Mouse (Mus musculus): ENCODE results near the gene Pcgf3. TPM values are rescaled to one million over a fixed set of nuclear protein-coding genes. Genes with fewer than 3 reads are reported as not detected.

Gene Pcgf3
- polyA plus RNA-seq (2012; rRNA removed), result 7.4 and 11.1 TPM in 2 replicates

DNA sequence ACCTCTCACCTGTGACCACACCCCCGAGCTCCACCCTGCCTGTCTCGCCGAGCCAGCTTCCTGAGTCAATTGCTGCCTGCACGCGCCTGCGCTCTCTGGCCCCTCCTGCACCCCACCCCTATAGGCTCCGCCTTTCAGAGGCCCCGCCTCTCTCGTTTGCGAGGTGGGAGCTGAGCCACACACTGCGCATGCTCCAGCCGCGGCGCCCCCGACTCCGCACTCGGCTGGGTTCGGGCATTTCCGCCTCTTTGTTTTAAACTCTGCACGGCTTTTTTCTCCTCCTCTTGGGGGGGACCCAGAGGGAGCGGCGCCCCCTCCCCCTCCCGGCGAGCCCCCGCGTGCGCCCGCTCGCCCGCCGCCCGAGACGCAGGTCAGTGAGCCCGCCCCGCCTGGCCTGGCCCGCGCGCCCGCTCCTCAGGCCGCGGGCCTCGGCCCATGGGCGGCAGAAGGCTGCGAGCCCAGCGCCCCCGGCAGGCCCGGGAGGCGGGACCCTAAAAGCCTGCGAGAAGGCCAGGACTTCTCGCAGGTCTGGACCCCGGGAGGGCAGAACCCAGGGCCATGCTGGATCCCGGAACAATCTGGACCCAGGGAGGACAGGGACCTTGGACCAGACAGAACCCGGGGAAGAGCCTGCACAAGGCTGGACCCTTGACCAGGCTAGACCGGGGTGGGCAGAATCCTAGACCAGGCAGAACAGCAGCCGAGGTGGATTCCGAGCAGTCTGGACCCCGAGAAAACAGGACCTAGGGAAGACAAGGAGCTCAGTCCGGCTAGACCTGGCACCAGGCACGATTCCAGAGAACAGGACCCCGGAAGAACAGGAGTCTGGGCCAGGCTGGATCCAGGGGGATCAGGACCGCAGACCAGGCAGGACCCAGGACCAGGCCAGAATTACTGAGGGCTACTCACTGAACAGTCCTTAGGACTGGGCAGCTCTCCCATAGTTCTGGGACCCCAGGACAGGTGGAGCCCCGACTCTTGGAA lies at the start of gene Pcgf3:
Gene Pcgf3, plus strand, starts transcription at position 151 of the 984 bp plus-strand sequence.
- Histone ChIP-seq H3K4me1 (ENCODE audit: control insufficient read depth, insufficient read depth, low read length) (peaks cover 16% of the 10 kb centered on the region), H3K4me3 (replicated peaks; ENCODE audit: extremely low read depth, low read depth, low read length) (peak within 1 kb of the TSS; percentile 76)
- under 1% methylated on average over 61 of the region's 62 CpGs for WGBS
- no peak for TF ChIP-seq CTCF (IDR thresholded peaks at IDR 0.05; ENCODE audit: insufficient read depth, low read length)
- TF ChIP-seq POLR2A (IDR thresholded peaks at IDR 0.05; ENCODE audit: borderline replicate concordance, extremely low read depth, low read depth, low read length), result peak; percentile 78; the same call in 1 of the 2 replicates
- peak; percentile 99 for DNase-seq

- H3K4me1 ChIP-seq (ENCODE audit: control insufficient read depth, insufficient read depth, low read length), result no peaks in the 10 kb centered on the region
- WGBS, result 57% methylated on average over 2 of the region's 2 CpGs
Observed at GRCm38 (mm10) chr5:108414711-108415110, 46.3 kb upstream of the Pcgf3 start.

GRCm38 (mm10) chr5:108422741-108423140 lies 38.3 kb upstream of the Pcgf3 start:
- Histone ChIP-seq H3K4me3 (replicated peaks; ENCODE audit: extremely low read depth, low read depth, low read length) (no peak overlapping the region), H3K4me1 (ENCODE audit: control insufficient read depth, insufficient read depth, low read length) (no peaks in the 10 kb centered on the region)
- DNase-seq, result no peak
- TF ChIP-seq POLR2A (IDR thresholded peaks at IDR 0.05; ENCODE audit: borderline replicate concordance, extremely low read depth, low read depth, low read length), result no peak
- TF ChIP-seq CTCF (IDR thresholded peaks at IDR 0.05; ENCODE audit: insufficient read depth, low read length), result no peak
- whole genome bisulfite sequencing, result 78% methylated on average over 3 of the region's 3 CpGs

More at GRCm38 (mm10) chr5:108414711-108415110, 46.3 kb upstream of the Pcgf3 start:
- no peak for DNase-seq
- H3K4me3 ChIP-seq (replicated peaks; ENCODE audit: extremely low read depth, low read depth, low read length), result no peak overlapping the region
- TF ChIP-seq POLR2A (IDR thresholded peaks at IDR 0.05; ENCODE audit: borderline replicate concordance, extremely low read depth, low read depth, low read length), result no peak
- TF ChIP-seq CTCF (IDR thresholded peaks at IDR 0.05; ENCODE audit: insufficient read depth, low read length), result no peak

- no peaks in the 10 kb centered on the region for H3K4me1 ChIP-seq (ENCODE audit: control insufficient read depth, insufficient read depth, low read length)
- H3K4me3 ChIP-seq (replicated peaks; ENCODE audit: extremely low read depth, low read depth, low read length), result no peak overlapping the region
- no peak for TF ChIP-seq CTCF (IDR thresholded peaks at IDR 0.05; ENCODE audit: insufficient read depth, low read length)
- no peak for TF ChIP-seq POLR2A (IDR thresholded peaks at IDR 0.05; ENCODE audit: borderline replicate concordance, extremely low read depth, low read depth, low read length)
- DNase-seq, result no peak
- WGBS, result 84% methylated on average over 2 of the region's 2 CpGs
Observed at GRCm38 (mm10) chr5:108423427-108423826, 37.6 kb upstream of the Pcgf3 start.

DNA sequence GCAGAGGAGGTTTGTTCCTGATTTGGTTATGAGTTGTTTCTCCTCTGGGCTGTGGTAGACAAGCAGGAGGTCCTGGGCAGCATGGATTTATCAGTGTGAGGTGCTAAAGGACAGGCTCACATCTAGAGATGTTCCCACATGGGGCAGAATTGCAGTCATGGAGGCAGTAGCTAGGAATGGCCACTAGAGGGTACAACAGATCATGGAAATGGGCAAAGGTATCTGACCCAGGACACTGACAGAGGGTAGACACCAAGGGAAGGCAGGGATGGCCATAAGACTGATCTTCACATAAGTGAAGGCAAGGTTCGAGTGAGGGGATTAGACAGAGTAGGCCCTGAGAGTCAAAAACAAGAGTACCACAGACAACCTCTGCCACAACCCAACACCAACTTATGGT lies 33.8 kb upstream of the Pcgf3 start:
- H3K4me1 ChIP-seq (ENCODE audit: control insufficient read depth, insufficient read depth, low read length), result no peaks in the 10 kb centered on the region
- H3K4me3 ChIP-seq (replicated peaks; ENCODE audit: extremely low read depth, low read depth, low read length), result no peak overlapping the region
- DNase-seq, result peak; percentile 31
- TF ChIP-seq CTCF (IDR thresholded peaks at IDR 0.05; ENCODE audit: insufficient read depth, low read length) (peak; percentile 54), POLR2A (IDR thresholded peaks at IDR 0.05; ENCODE audit: borderline replicate concordance, extremely low read depth, low read depth, low read length) (no peak)
- 40% methylated on average over 1 of the region's 1 CpGs for WGBS

DNA sequence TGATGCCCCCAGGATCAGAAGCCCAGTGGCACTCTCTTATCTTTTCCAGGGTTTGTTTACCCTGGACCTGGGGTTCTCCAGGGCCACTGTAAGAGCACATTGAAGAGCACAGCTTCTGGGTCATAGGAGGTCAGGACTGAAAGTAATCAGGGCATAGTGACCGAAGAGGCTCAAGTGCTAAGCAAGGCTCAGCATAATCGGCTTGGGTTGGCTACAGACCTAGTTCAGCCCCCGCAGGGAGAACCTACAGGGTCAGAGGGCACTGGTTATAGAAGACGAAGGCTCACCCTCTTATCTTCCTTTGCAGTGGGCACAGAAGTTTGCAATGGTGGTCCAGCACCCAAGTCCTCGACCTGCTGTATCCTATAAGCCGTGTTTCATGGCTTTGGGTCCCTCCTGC lies 29.8 kb upstream of the Pcgf3 start:
- TF ChIP-seq POLR2A (IDR thresholded peaks at IDR 0.05; ENCODE audit: borderline replicate concordance, extremely low read depth, low read depth, low read length) (no peak), CTCF (IDR thresholded peaks at IDR 0.05; ENCODE audit: insufficient read depth, low read length) (no peak)
- DNase-seq, result no peak
- peaks cover 7% of the 10 kb centered on the region for H3K4me1 ChIP-seq (ENCODE audit: control insufficient read depth, insufficient read depth, low read length)
- H3K4me3 ChIP-seq (replicated peaks; ENCODE audit: extremely low read depth, low read depth, low read length), result no peak overlapping the region
- WGBS, result 72% methylated on average over 6 of the region's 6 CpGs

DNA sequence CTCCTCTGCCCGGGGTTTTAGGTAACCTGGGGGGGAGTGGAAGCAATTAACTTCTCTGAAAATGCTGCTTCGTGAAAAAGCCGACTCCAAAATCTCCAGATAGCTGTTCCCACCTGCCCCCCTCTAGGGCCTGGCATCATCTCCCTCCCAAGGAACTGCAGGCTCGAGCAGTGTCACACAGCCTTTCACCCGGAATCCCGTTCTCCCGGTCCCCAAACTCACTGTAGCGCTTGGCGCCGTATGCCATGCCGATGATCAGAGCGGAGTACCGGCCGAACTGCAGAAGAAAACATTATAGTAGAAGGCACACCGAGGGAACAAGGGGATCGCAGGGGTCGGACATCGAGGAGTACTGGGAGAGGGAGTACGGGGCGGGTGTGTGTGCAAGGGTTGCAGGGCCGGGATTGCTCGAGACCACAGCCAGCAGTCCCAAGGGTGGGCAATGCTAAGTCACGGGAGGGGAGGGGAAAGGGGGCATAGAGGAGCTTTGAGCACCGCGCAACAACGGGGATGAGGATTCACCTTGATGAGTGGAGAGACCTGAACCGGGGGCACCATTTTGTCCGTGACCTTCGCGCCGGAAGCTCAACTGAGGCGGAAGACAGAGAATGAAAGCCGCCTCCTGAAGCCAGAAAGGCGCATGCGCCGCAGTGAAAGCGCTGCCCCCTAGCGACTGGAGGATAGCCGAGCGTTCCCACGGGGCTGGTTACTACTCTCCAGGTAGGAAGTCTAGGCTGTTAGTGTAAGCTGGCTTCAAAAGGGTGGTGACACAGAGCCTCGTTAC lies 27.0 kb upstream of the Pcgf3 start, which contains the start of gene Atp5k:
Gene Atp5k, minus strand, starts transcription at position 645 of the 784 bp plus-strand sequence.
- 1% methylated on average over 42 of the region's 42 CpGs for WGBS
- Histone ChIP-seq H3K4me1 (ENCODE audit: control insufficient read depth, insufficient read depth, low read length) (peaks cover 7% of the 10 kb centered on the region), H3K4me3 (replicated peaks; ENCODE audit: extremely low read depth, low read depth, low read length) (peak within 1 kb of the TSS; percentile 85)
- peak; percentile 89 for DNase-seq
- TF ChIP-seq POLR2A (IDR thresholded peaks at IDR 0.05; ENCODE audit: borderline replicate concordance, extremely low read depth, low read depth, low read length), result peak; percentile 89
- peak; percentile 82 for TF ChIP-seq CTCF (IDR thresholded peaks at IDR 0.05; ENCODE audit: insufficient read depth, low read length)

DNA sequence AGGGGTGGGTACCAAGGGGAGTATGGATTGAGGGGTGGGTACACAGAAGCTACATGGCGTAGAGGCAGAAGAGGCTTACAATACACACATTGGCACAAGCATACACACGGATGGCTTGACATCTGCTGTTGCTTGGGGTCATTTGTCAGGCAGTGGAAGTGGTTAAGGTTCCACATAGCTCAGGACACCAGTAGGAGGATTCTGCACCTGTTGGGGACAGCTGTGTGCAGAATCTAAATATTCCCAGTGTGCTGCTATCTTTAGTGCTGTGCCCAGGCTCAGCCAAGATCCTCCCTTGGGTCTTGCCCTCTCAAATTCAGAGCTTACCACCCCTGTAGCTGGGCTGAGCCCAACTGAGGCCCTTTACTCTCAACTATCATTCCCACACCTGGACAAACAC lies 24.9 kb upstream of the Pcgf3 start:
- Histone ChIP-seq H3K4me1 (ENCODE audit: control insufficient read depth, insufficient read depth, low read length) (peaks cover 7% of the 10 kb centered on the region), H3K4me3 (replicated peaks; ENCODE audit: extremely low read depth, low read depth, low read length) (no peak overlapping the region)
- no peak for TF ChIP-seq POLR2A (IDR thresholded peaks at IDR 0.05; ENCODE audit: borderline replicate concordance, extremely low read depth, low read depth, low read length)
- WGBS, result 65% methylated on average over 2 of the region's 2 CpGs
- no peak for DNase-seq

- WGBS, result 61% methylated on average over 3 of the region's 3 CpGs
- DNase-seq, result no peak
Observed at GRCm38 (mm10) chr5:108446973-108447372, 14.1 kb upstream of the Pcgf3 start.

More at GRCm38 (mm10) chr5:108446973-108447372, 14.1 kb upstream of the Pcgf3 start:
- no peak for TF ChIP-seq POLR2A (IDR thresholded peaks at IDR 0.05; ENCODE audit: borderline replicate concordance, extremely low read depth, low read depth, low read length)
- no peak for TF ChIP-seq CTCF (IDR thresholded peaks at IDR 0.05; ENCODE audit: insufficient read depth, low read length)
- Histone ChIP-seq H3K4me3 (replicated peaks; ENCODE audit: extremely low read depth, low read depth, low read length) (no peak overlapping the region), H3K4me1 (ENCODE audit: control insufficient read depth, insufficient read depth, low read length) (peaks cover 8% of the 10 kb centered on the region)
